Mouse (Mus musculus) lung, adult 2 months (tissue): ENCODE measurements around the gene Ccnt1.

Experiments used
- CTCF ChIP-seq: fragments of 200-500 bp; IDR thresholded peaks from 2 replicates; pipeline ENCODE4 v1.5.1; 2011; ENCODE audit warnings: mild to moderate bottlenecking, low read length, control low read depth; ENCODE audit not compliant: insufficient read depth
- POLR2A ChIP-seq: fragments of 200-500 bp; IDR thresholded peaks from 2 replicates; pipeline ENCODE4 v1.6.1; 2011; ENCODE audit warnings: low read depth, mild to moderate bottlenecking, control low read depth, low read length, borderline replicate concordance; ENCODE audit errors: extremely low read depth

GRCm38 (mm10) chr15:98604041-98604575, 33.4 kb upstream of the Ccnt1 start:
- TF ChIP-seq CTCF (no peak), POLR2A (no peak)
